Mouse (Mus musculus): ENCODE data around the gene Cactin. TPM values are rescaled to one million over a fixed set of nuclear protein-coding genes. Genes with fewer than 3 reads are reported as not detected.

Cactin gene
- polyA plus RNA-seq, 1 experiment from 2014 or later = 12.4 TPM

DNA sequence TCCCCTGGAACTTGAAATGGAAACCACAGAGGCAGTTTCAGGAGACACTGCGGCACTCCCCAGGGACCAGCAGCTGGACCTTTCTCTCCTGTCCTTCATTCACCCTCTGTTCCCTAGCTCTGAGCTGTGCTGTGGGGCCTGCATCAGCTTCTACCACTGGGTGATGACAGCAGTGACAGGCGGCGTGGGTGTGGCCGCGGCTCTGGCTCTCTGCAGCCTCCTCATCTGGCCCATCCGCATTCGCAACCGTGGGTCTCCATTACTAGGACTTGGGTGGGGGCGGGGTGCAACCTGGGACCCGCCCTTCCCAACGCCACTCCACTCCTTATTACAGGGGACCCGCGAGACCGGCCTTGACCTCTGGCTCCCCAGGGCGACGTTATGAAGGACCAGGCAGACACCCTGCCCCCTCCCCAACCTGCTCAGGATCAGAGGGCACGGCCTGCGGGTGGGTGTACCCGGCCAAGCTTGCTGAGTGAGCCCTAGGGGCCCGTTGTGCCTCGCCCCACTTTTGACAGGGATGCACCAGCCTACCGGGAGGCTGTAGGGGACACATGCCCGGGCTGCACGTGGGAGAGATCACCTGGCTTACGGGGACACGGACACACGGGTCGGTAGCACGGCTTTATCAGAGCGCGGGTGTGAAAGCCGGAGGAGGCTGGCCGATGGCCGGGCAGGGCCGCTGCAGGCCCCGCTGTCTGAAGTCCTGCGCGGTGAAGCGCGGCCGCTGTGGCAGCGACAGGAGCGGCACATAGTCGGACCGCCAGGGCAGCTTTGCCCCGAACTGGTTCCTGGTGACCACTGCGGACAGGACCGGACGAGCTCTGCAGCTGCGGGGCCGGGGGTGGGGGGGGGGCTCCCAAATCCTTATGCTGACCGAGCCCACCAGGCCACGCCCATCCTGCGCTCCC is 42.8 kb downstream of the Cactin start:
- Histone ChIP-seq H3K9me3 (ENCODE audit: low read length) (no peaks in the 10 kb centered on the region), H3K27me3 (ENCODE audit: insufficient read depth, low read length) (no peaks in the 10 kb centered on the region), H3K4me2 (ENCODE audit: low read depth, low read length) (peak overlapping the region; percentile 34; the same call in 1 of the 2 replicates), H3K27ac (ENCODE audit: low read depth) (peak overlapping the region; percentile 78), H3K36me3 (replicated peaks; ENCODE audit: insufficient read depth, low read length) (peaks cover 63% of the 10 kb centered on the region), H3K9ac (replicated peaks) (0 out of 2 replicates have a peak overlapping the region, but pooled peaks have one; percentile 26), H3K4me3 (ENCODE audit: low read depth, low read length) (no peak overlapping the region), H3K4me1 (ENCODE audit: insufficient read depth) (peaks cover 60% of the 10 kb centered on the region)
- no peak for TF ChIP-seq CTCF (IDR thresholded peaks at IDR 0.05; ENCODE audit: low read depth)
- peak; percentile 59 for DNase-seq
- no peak for ATAC-seq
- 68% methylated on average over 54 of the region's 54 CpGs for WGBS (ENCODE audit: insufficient replicate concordance)

DNA sequence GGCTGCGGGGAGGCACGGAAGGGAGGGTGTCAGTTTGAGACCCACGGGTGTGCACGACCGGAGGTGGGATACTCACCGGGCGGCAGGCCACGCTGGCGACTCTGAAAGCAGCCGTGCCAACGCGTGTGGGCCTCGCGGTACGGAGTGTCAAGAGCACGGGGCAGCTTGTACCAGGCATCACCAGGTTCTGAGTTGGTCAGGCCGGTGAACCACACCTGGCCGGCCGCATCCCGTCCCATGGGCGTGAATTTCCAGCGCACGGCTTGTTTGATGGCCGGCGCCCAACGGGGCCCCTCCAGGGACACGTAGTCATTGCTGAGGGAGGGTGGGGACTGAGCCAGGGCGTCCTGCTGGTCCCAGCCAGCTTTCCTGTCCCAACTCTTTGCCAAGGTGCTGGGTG is 43.8 kb downstream of the Cactin start:
- Histone ChIP-seq H3K9me3 (ENCODE audit: low read length) (no peaks in the 10 kb centered on the region), H3K4me2 (ENCODE audit: low read depth, low read length) (0 out of 2 replicates have a peak overlapping the region, but pooled peaks have one; percentile 34), H3K27me3 (ENCODE audit: insufficient read depth, low read length) (no peaks in the 10 kb centered on the region), H3K36me3 (replicated peaks; ENCODE audit: insufficient read depth, low read length) (peaks cover 73% of the 10 kb centered on the region), H3K27ac (ENCODE audit: low read depth) (no peak overlapping the region), H3K9ac (replicated peaks) (no peak overlapping the region), H3K4me1 (ENCODE audit: insufficient read depth) (peaks cover 50% of the 10 kb centered on the region), H3K4me3 (ENCODE audit: low read depth, low read length) (no peak overlapping the region)
- no peak for ATAC-seq
- DNase-seq = peak; percentile 45
- 59% methylated on average over 28 of the region's 28 CpGs for WGBS (ENCODE audit: insufficient replicate concordance)
- no peak for TF ChIP-seq EP300 (IDR thresholded peaks at IDR 0.05; ENCODE audit: low read depth)
- TF ChIP-seq CTCF (IDR thresholded peaks at IDR 0.05; ENCODE audit: low read depth) = no peak

GRCm38 (mm10) chr10:81365073-81365472 is 44.2 kb downstream of the Cactin start:
- ATAC-seq (no peak), DNase-seq (peak; percentile 42)
- no peak overlapping the region for H3K4me2 ChIP-seq (ENCODE audit: low read depth, low read length)
- H3K4me3 ChIP-seq (ENCODE audit: low read depth, low read length) = no peak overlapping the region
- TF ChIP-seq CTCF (IDR thresholded peaks at IDR 0.05; ENCODE audit: low read depth) (no peak), EP300 (IDR thresholded peaks at IDR 0.05; ENCODE audit: low read depth) (no peak)
- 0 out of 2 replicates have a peak overlapping the region, but pooled peaks have one; percentile 50 for H3K27ac ChIP-seq (ENCODE audit: low read depth)
- H3K27me3 ChIP-seq (ENCODE audit: insufficient read depth, low read length) = no peaks in the 10 kb centered on the region
- no peaks in the 10 kb centered on the region for H3K9me3 ChIP-seq (ENCODE audit: low read length)
- H3K36me3 ChIP-seq (replicated peaks; ENCODE audit: insufficient read depth, low read length) = peaks cover 76% of the 10 kb centered on the region
- 49% methylated on average over 4 of the region's 4 CpGs for WGBS (ENCODE audit: insufficient replicate concordance)
- no peak overlapping the region for H3K9ac ChIP-seq (replicated peaks)
- H3K4me1 ChIP-seq (ENCODE audit: insufficient read depth) = peaks cover 50% of the 10 kb centered on the region

- 37% methylated on average over 12 of the region's 12 CpGs for WGBS (ENCODE audit: insufficient replicate concordance)
- no peak within 1 kb of the TSS for H3K4me3 ChIP-seq (ENCODE audit: low read depth, low read length)
- H3K4me2 ChIP-seq (ENCODE audit: low read depth, low read length) = no peak within 1 kb of the TSS
- no peak for ATAC-seq
- no peak within 1 kb of the TSS for H3K9ac ChIP-seq (replicated peaks)
- H3K4me1 ChIP-seq (ENCODE audit: insufficient read depth) = peaks cover 47% of the 10 kb centered on the region
- peak within 1 kb of the TSS; percentile 50; the same call in 1 of the 2 replicates for H3K27ac ChIP-seq (ENCODE audit: low read depth)
- no peaks in the 10 kb centered on the region for H3K27me3 ChIP-seq (ENCODE audit: insufficient read depth, low read length)
- H3K36me3 ChIP-seq (replicated peaks; ENCODE audit: insufficient read depth, low read length) = peaks cover 79% of the 10 kb centered on the region
- H3K9me3 ChIP-seq (ENCODE audit: low read length) = no peaks in the 10 kb centered on the region
- DNase-seq = peak; percentile 44
- no peak for TF ChIP-seq CTCF (IDR thresholded peaks at IDR 0.05; ENCODE audit: low read depth)
- no peak for TF ChIP-seq EP300 (IDR thresholded peaks at IDR 0.05; ENCODE audit: low read depth)
These were observed 45.0 kb downstream of the Cactin start, which contains the start of gene 4930404N11Rik for GRCm38 (mm10) chr10:81365672-81366476. Gene 4930404N11Rik, minus strand, starts transcription at chr10:81365816.

GRCm38 (mm10) chr10:81366477-81367206 is 45.7 kb downstream of the Cactin start:
- DNase-seq (no peak), ATAC-seq (no peak)
- Histone ChIP-seq H3K27me3 (ENCODE audit: insufficient read depth, low read length) (no peaks in the 10 kb centered on the region), H3K9ac (replicated peaks) (no peak overlapping the region), H3K9me3 (ENCODE audit: low read length) (no peaks in the 10 kb centered on the region), H3K4me2 (ENCODE audit: low read depth, low read length) (no peak overlapping the region), H3K4me1 (ENCODE audit: insufficient read depth) (peaks cover 42% of the 10 kb centered on the region), H3K36me3 (replicated peaks; ENCODE audit: insufficient read depth, low read length) (peaks cover 79% of the 10 kb centered on the region), H3K27ac (ENCODE audit: low read depth) (peak overlapping the region; percentile 50; the same call in 1 of the 2 replicates), H3K4me3 (ENCODE audit: low read depth, low read length) (no peak overlapping the region)
- TF ChIP-seq CTCF (IDR thresholded peaks at IDR 0.05; ENCODE audit: low read depth) = no peak
- TF ChIP-seq EP300 (IDR thresholded peaks at IDR 0.05; ENCODE audit: low read depth) = no peak
- 63% methylated on average over 6 of the region's 6 CpGs for WGBS (ENCODE audit: insufficient replicate concordance)
